Mouse (Mus musculus) spleen, embryonic (tissue): ENCODE measurements at regions not wholly inside any gene's neighbourhood (a gene's known extent, or its start where the extent isn't known, plus 50 kb on each side); places are given as distances from the start of the nearest gene placed in this dataset.

Experiments
- CTCF ChIA-PET: fragments of 350-600 bp; sonication (Branson Sonifier 250); formaldehyde crosslinking; loops from one replicate; lab custom pipeline; 2022; lab: Charles Lee

GRCm38 (mm10) chr19:21077771-21078548 is 124.0 kb upstream of the Tmc1 start:
- CTCF ChIA-PET = no interaction called here

GRCm38 (mm10) chr19:21068381-21068780 is 114.4 kb upstream of the Tmc1 start:
- CTCF ChIA-PET = no interaction called here

GRCm38 (mm10) chr19:21066432-21067113 is 112.6 kb upstream of the Tmc1 start:
- CTCF ChIA-PET = no interaction called here

GRCm38 (mm10) chr19:21064902-21065301 is 110.9 kb upstream of the Tmc1 start:
- CTCF ChIA-PET = no interaction called here

GRCm38 (mm10) chr19:21053597-21054544 is 99.9 kb upstream of the Tmc1 start:
- CTCF ChIA-PET = no interaction called here

GRCm38 (mm10) chr19:21052771-21053170 is 98.8 kb upstream of the Tmc1 start:
- CTCF ChIA-PET = no interaction called here

GRCm38 (mm10) chr19:21051872-21052271 is 97.9 kb upstream of the Tmc1 start:
- CTCF ChIA-PET = interaction anchor here (0.5 kb wide), 1 partner anchor 286 kb away, joined by 6 read pairs; no protein-coding TSS in a partner anchor

- CTCF ChIA-PET = interaction anchor here (0.5 kb wide), 1 partner anchor 286 kb away, joined by 6 read pairs; no protein-coding TSS in a partner anchor
These were observed 97.2 kb upstream of the Tmc1 start for GRCm38 (mm10) chr19:21050994-21051721.

- CTCF ChIA-PET = no interaction called here
These were observed 95.3 kb upstream of the Tmc1 start for GRCm38 (mm10) chr19:21049301-21049700.

- CTCF ChIA-PET = no interaction called here
These were observed 91.6 kb upstream of the Tmc1 start for GRCm38 (mm10) chr19:21045565-21045964.

- CTCF ChIA-PET = no interaction called here
These were observed 90.0 kb upstream of the Tmc1 start for GRCm38 (mm10) chr19:21043958-21044357.

- CTCF ChIA-PET = no interaction called here
These were observed 88.5 kb upstream of the Tmc1 start for GRCm38 (mm10) chr19:21042536-21042935.

GRCm38 (mm10) chr19:21037448-21038077 is 83.6 kb upstream of the Tmc1 start:
- CTCF ChIA-PET = interaction anchor here (0.6 to 0.7 kb wide), 2 partner anchors 267 to 333 kb away, joined by 3 to 4 read pairs; no protein-coding TSS in a partner anchor

GRCm38 (mm10) chr19:21036507-21037425 is 82.8 kb upstream of the Tmc1 start:
- CTCF ChIA-PET = interaction anchor here (0.6 to 0.7 kb wide), 2 partner anchors 268 to 333 kb away, joined by 3 to 4 read pairs; no protein-coding TSS in a partner anchor

- CTCF ChIA-PET = interaction anchor here (0.7 kb wide), 1 partner anchor 661 kb away, joined by 4 read pairs; no protein-coding TSS in a partner anchor
These were observed 81.5 kb upstream of the Tmc1 start for GRCm38 (mm10) chr19:21035505-21035904.

GRCm38 (mm10) chr19:21033991-21034390 is 80.0 kb upstream of the Tmc1 start:
- CTCF ChIA-PET = interaction anchor here (0.5 kb wide), 1 partner anchor 542 kb away, joined by 6 read pairs; no protein-coding TSS in a partner anchor

- CTCF ChIA-PET = no interaction called here
These were observed 78.6 kb upstream of the Tmc1 start for GRCm38 (mm10) chr19:21032558-21032957.

- CTCF ChIA-PET = no interaction called here
These were observed 77.8 kb upstream of the Tmc1 start for GRCm38 (mm10) chr19:21031768-21032308.

GRCm38 (mm10) chr19:21030971-21031370 is 77.0 kb upstream of the Tmc1 start:
- CTCF ChIA-PET = no interaction called here
